Mouse (Mus musculus): ENCODE data around the gene Opcml. TPM values are rescaled to one million over a fixed set of nuclear protein-coding genes. Genes with fewer than 3 reads are reported as not detected.

Opcml gene
- polyA plus RNA-seq, 1 experiment from 2014 or later = 1.9 TPM

- no peaks in the 10 kb centered on the region for H3K27me3 ChIP-seq (ENCODE audit: control insufficient read depth, insufficient read depth, low read length)
- H3K27ac ChIP-seq (ENCODE audit: low read depth, low read length) = no peak overlapping the region
- ATAC-seq (replicated peaks; ENCODE audit: insufficient number of reproducible peaks, low FRiP score, low TSS enrichment) = no peak
- H3K36me3 ChIP-seq (ENCODE audit: control insufficient read depth, insufficient read depth, low read length) = no peaks in the 10 kb centered on the region
- no peak overlapping the region for H3K4me3 ChIP-seq (ENCODE audit: low read depth, low read length)
- no peaks in the 10 kb centered on the region for H3K9me3 ChIP-seq (replicated peaks; ENCODE audit: control insufficient read depth, low read length)
- H3K4me2 ChIP-seq = no peak overlapping the region
- 0 out of 2 replicates have a peak, but pooled peaks cover 3% of the 10 kb centered on the region for H3K4me1 ChIP-seq (ENCODE audit: control insufficient read depth, insufficient read depth, low read length)
- no peak overlapping the region for H3K9ac ChIP-seq (ENCODE audit: low read depth, low read length)
- WGBS (ENCODE audit: insufficient replicate concordance) = 72% methylated on average over 3 of the region's 3 CpGs
Measured at GRCm38 (mm10) chr9:27961682-27962081, 171.1 kb downstream of the Opcml start.

GRCm38 (mm10) chr9:27963385-27963784, 172.8 kb downstream of the Opcml start:
- no peaks in the 10 kb centered on the region for H3K27me3 ChIP-seq (ENCODE audit: control insufficient read depth, insufficient read depth, low read length)
- H3K27ac ChIP-seq (ENCODE audit: low read depth, low read length) = no peak overlapping the region
- H3K36me3 ChIP-seq (ENCODE audit: control insufficient read depth, insufficient read depth, low read length) = no peaks in the 10 kb centered on the region
- H3K4me3 ChIP-seq (ENCODE audit: low read depth, low read length) = no peak overlapping the region
- no peak overlapping the region for H3K9ac ChIP-seq (ENCODE audit: low read depth, low read length)
- ATAC-seq (replicated peaks; ENCODE audit: insufficient number of reproducible peaks, low FRiP score, low TSS enrichment) = no peak
- H3K9me3 ChIP-seq (replicated peaks; ENCODE audit: control insufficient read depth, low read length) = no peaks in the 10 kb centered on the region
- H3K4me2 ChIP-seq = no peak overlapping the region
- 24% methylated on average over 2 of the region's 2 CpGs for WGBS (ENCODE audit: insufficient replicate concordance)
- H3K4me1 ChIP-seq (ENCODE audit: control insufficient read depth, insufficient read depth, low read length) = 0 out of 2 replicates have a peak, but pooled peaks cover 3% of the 10 kb centered on the region

GRCm38 (mm10) chr9:27964902-27965550, 174.5 kb downstream of the Opcml start:
- H3K4me3 ChIP-seq (ENCODE audit: low read depth, low read length) = no peak overlapping the region
- no peak for ATAC-seq (replicated peaks; ENCODE audit: insufficient number of reproducible peaks, low FRiP score, low TSS enrichment)
- 75% methylated on average over 10 of the region's 10 CpGs for WGBS (ENCODE audit: insufficient replicate concordance)
- H3K27ac ChIP-seq (ENCODE audit: low read depth, low read length) = no peak overlapping the region
- 0 out of 2 replicates have a peak, but pooled peaks cover 3% of the 10 kb centered on the region for H3K4me1 ChIP-seq (ENCODE audit: control insufficient read depth, insufficient read depth, low read length)
- no peaks in the 10 kb centered on the region for H3K27me3 ChIP-seq (ENCODE audit: control insufficient read depth, insufficient read depth, low read length)
- H3K4me2 ChIP-seq = no peak overlapping the region
- no peak overlapping the region for H3K9ac ChIP-seq (ENCODE audit: low read depth, low read length)
- H3K36me3 ChIP-seq (ENCODE audit: control insufficient read depth, insufficient read depth, low read length) = no peaks in the 10 kb centered on the region
- no peaks in the 10 kb centered on the region for H3K9me3 ChIP-seq (replicated peaks; ENCODE audit: control insufficient read depth, low read length)

GRCm38 (mm10) chr9:27968266-27968665, 177.7 kb downstream of the Opcml start:
- ATAC-seq (replicated peaks; ENCODE audit: insufficient number of reproducible peaks, low FRiP score, low TSS enrichment) = no peak
- no peaks in the 10 kb centered on the region for H3K36me3 ChIP-seq (ENCODE audit: control insufficient read depth, insufficient read depth, low read length)
- no peaks in the 10 kb centered on the region for H3K27me3 ChIP-seq (ENCODE audit: control insufficient read depth, insufficient read depth, low read length)
- no peak overlapping the region for H3K9ac ChIP-seq (ENCODE audit: low read depth, low read length)
- H3K4me1 ChIP-seq (ENCODE audit: control insufficient read depth, insufficient read depth, low read length) = no peaks in the 10 kb centered on the region
- no peak overlapping the region for H3K4me2 ChIP-seq
- H3K27ac ChIP-seq (ENCODE audit: low read depth, low read length) = no peak overlapping the region
- H3K9me3 ChIP-seq (replicated peaks; ENCODE audit: control insufficient read depth, low read length) = no peaks in the 10 kb centered on the region
- no peak overlapping the region for H3K4me3 ChIP-seq (ENCODE audit: low read depth, low read length)

- H3K9me3 ChIP-seq (replicated peaks; ENCODE audit: control insufficient read depth, low read length) = no peaks in the 10 kb centered on the region
- H3K4me2 ChIP-seq = no peak overlapping the region
- no peaks in the 10 kb centered on the region for H3K4me1 ChIP-seq (ENCODE audit: control insufficient read depth, insufficient read depth, low read length)
- no peak overlapping the region for H3K9ac ChIP-seq (ENCODE audit: low read depth, low read length)
- no peaks in the 10 kb centered on the region for H3K27me3 ChIP-seq (ENCODE audit: control insufficient read depth, insufficient read depth, low read length)
- no peak for ATAC-seq (replicated peaks; ENCODE audit: insufficient number of reproducible peaks, low FRiP score, low TSS enrichment)
- no peak overlapping the region for H3K4me3 ChIP-seq (ENCODE audit: low read depth, low read length)
- H3K36me3 ChIP-seq (ENCODE audit: control insufficient read depth, insufficient read depth, low read length) = no peaks in the 10 kb centered on the region
- H3K27ac ChIP-seq (ENCODE audit: low read depth, low read length) = no peak overlapping the region
- WGBS (ENCODE audit: insufficient replicate concordance) = 83% methylated on average over 5 of the region's 5 CpGs
Measured at GRCm38 (mm10) chr9:27972293-27972692, 181.7 kb downstream of the Opcml start.

GRCm38 (mm10) chr9:27982576-27982975, 192.0 kb downstream of the Opcml start:
- H3K4me2 ChIP-seq = no peak overlapping the region
- no peak overlapping the region for H3K27ac ChIP-seq (ENCODE audit: low read depth, low read length)
- H3K36me3 ChIP-seq (ENCODE audit: control insufficient read depth, insufficient read depth, low read length) = no peaks in the 10 kb centered on the region
- H3K9me3 ChIP-seq (replicated peaks; ENCODE audit: control insufficient read depth, low read length) = no peaks in the 10 kb centered on the region
- H3K9ac ChIP-seq (ENCODE audit: low read depth, low read length) = no peak overlapping the region
- ATAC-seq (replicated peaks; ENCODE audit: insufficient number of reproducible peaks, low FRiP score, low TSS enrichment) = no peak
- no peaks in the 10 kb centered on the region for H3K27me3 ChIP-seq (ENCODE audit: control insufficient read depth, insufficient read depth, low read length)
- H3K4me3 ChIP-seq (ENCODE audit: low read depth, low read length) = no peak overlapping the region
- H3K4me1 ChIP-seq (ENCODE audit: control insufficient read depth, insufficient read depth, low read length) = no peaks in the 10 kb centered on the region

- H3K27ac ChIP-seq (ENCODE audit: low read depth, low read length) = no peak overlapping the region
- no peaks in the 10 kb centered on the region for H3K4me1 ChIP-seq (ENCODE audit: control insufficient read depth, insufficient read depth, low read length)
- H3K4me2 ChIP-seq = no peak overlapping the region
- ATAC-seq (replicated peaks; ENCODE audit: insufficient number of reproducible peaks, low FRiP score, low TSS enrichment) = no peak
- H3K4me3 ChIP-seq (ENCODE audit: low read depth, low read length) = no peak overlapping the region
- no peaks in the 10 kb centered on the region for H3K36me3 ChIP-seq (ENCODE audit: control insufficient read depth, insufficient read depth, low read length)
- no peak overlapping the region for H3K9ac ChIP-seq (ENCODE audit: low read depth, low read length)
- no peaks in the 10 kb centered on the region for H3K9me3 ChIP-seq (replicated peaks; ENCODE audit: control insufficient read depth, low read length)
- H3K27me3 ChIP-seq (ENCODE audit: control insufficient read depth, insufficient read depth, low read length) = no peaks in the 10 kb centered on the region
- WGBS (ENCODE audit: insufficient replicate concordance) = 75% methylated on average over 8 of the region's 8 CpGs
Measured at GRCm38 (mm10) chr9:27986604-27987588, 196.3 kb downstream of the Opcml start.

GRCm38 (mm10) chr9:27991611-27992010, 201.0 kb downstream of the Opcml start:
- WGBS (ENCODE audit: insufficient replicate concordance) = 75% methylated on average over 4 of the region's 4 CpGs
- Histone ChIP-seq H3K4me3 (ENCODE audit: low read depth, low read length) (no peak overlapping the region), H3K9ac (ENCODE audit: low read depth, low read length) (no peak overlapping the region), H3K4me1 (ENCODE audit: control insufficient read depth, insufficient read depth, low read length) (no peaks in the 10 kb centered on the region), H3K4me2 (no peak overlapping the region), H3K9me3 (replicated peaks; ENCODE audit: control insufficient read depth, low read length) (no peaks in the 10 kb centered on the region), H3K27ac (ENCODE audit: low read depth, low read length) (no peak overlapping the region), H3K27me3 (ENCODE audit: control insufficient read depth, insufficient read depth, low read length) (no peaks in the 10 kb centered on the region), H3K36me3 (ENCODE audit: control insufficient read depth, insufficient read depth, low read length) (no peaks in the 10 kb centered on the region)
- no peak for ATAC-seq (replicated peaks; ENCODE audit: insufficient number of reproducible peaks, low FRiP score, low TSS enrichment)

Measured in heart, embryonic 11.5 days (tissue).